13 mouse cellular contexts compared by ENCODE assay signal in the genomic region with DNA sequence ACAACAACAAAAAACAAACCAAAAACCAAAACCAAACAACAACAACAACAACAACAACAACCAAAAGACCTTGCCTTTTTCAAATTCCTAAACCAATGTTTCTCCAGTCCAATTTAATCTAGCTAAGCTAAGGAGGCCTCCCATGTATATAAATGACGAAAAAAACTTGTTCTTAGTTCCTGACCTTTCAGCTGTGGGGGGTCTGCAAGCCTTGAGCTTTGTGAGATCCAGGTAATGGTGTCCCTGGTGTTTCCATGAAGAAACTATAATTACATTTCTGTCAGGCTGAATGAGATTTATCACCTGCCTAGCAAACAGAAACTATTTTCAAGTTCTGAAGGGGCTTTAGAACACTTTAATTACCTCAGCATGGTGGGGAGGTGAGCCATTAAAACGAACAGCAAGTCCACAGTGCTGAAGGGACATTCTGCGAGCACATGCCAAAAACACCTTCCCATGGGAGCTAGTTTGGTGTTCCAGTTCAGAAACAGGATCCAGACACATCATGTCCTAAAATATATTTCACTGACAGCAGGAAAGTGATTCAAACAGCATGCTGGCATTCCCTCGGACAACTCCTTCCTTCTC. TPM values are rescaled to one million over a fixed set of nuclear protein-coding genes. Genes with fewer than 3 reads are reported as not detected.
DNase-seq lines count a peak whose midpoint lies in the region; ATAC-seq and TF ChIP-seq lines count a peak whose summit lies in the region.
"Had no signal": no experiment of that assay in that cellular context is flagged by ENCODE, and none has a peak within 500 bp of the region (broad histone marks: within the 10 kb centered on the region; RNA-seq: fewer than 3 reads in every experiment).

No protein-coding gene starts in this region.

- 0 out of 2 replicates have a peak overlapping the region, but pooled peaks have one; percentile 5 for H3K27ac ChIP-seq in heart, adult 2 months
- no peak overlapping the region for H3K27ac ChIP-seq in heart, embryonic 10.5 days
- peak overlapping the region; percentile 97 for H3K27ac ChIP-seq in limb, embryonic 11.5 days (replicated peaks; ENCODE audit: low read depth, low read length)

- H3K79me2 ChIP-seq in heart, adult 2 months (replicated peaks; ENCODE audit: control insufficient read depth, insufficient read depth, low read length): no peaks in the 10 kb centered on the region

- TF ChIP-seq CTCF in heart, adult 2 months (IDR thresholded peaks at IDR 0.05): no peak

- H3K4me2 ChIP-seq in limb, embryonic 11.5 days (ENCODE audit: low read depth, severe bottlenecking): no peak overlapping the region

- no peak overlapping the region for H3K4me3 ChIP-seq in heart, adult 2 months
- no peak overlapping the region for H3K4me3 ChIP-seq in heart, embryonic 10.5 days
- no peak overlapping the region for H3K4me3 ChIP-seq in limb, embryonic 11.5 days (ENCODE audit: low read depth, low read length)

- TF ChIP-seq POLR2A in heart, adult 2 months (IDR thresholded peaks at IDR 0.05; ENCODE audit: insufficient read depth, low read depth, low read length): no peak

- 35% methylated on average over 4 of the region's 4 CpGs for WGBS in heart, adult 2 months
- 55% methylated on average over 4 of the region's 4 CpGs for WGBS in heart, embryonic 10.5 days
- 3% methylated on average over 4 of the region's 4 CpGs for whole genome bisulfite sequencing in limb, embryonic 11.5 days

- no peaks in the 10 kb centered on the region for H3K27me3 ChIP-seq in heart, adult 2 months (ENCODE audit: control insufficient read depth, insufficient read depth, low read length)
- no peaks in the 10 kb centered on the region for H3K27me3 ChIP-seq in heart, embryonic 10.5 days (ENCODE audit: insufficient read depth, poor library complexity, severe bottlenecking)
- no peaks in the 10 kb centered on the region for H3K27me3 ChIP-seq in limb, embryonic 11.5 days (ENCODE audit: control insufficient read depth, insufficient read depth, low read length)

- peak; percentile 30 to 51 for DNase-seq in heart, adult 2 months
- no peak for DNase-seq in heart, embryonic 10.5 days (ENCODE audit: low spot score)
- DNase-seq in embryo, embryonic 11 days: peak; percentile 77
- peak; percentile 59 for DNase-seq in gastrocnemius, postnatal 14 days
- peak; percentile 79 for DNase-seq in limb, embryonic 11.5 days (ENCODE audit: low spot score)
- DNase-seq in right cerebral cortex, postnatal 36 days (ENCODE audit: low spot score in 2 of 2): no peak
- DNase-seq in left cerebral cortex, postnatal 10 days (ENCODE audit: extremely low spot score in 1 of 2, low spot score in 2 of 2): no peak
- no peak for DNase-seq in cerebellum, adult 11-12 months
- DNase-seq: adrenal gland, adult 2 months; liver; thymus, postnatal 36 days had no signal

- no peaks in the 10 kb centered on the region; the same call in 1 of the 2 replicates for H3K4me1 ChIP-seq in heart, adult 2 months (ENCODE audit: control insufficient read depth, insufficient read depth, low read length)
- no peaks in the 10 kb centered on the region for H3K4me1 ChIP-seq in heart, embryonic 10.5 days
- peaks cover 31% of the 10 kb centered on the region for H3K4me1 ChIP-seq in limb, embryonic 11.5 days (ENCODE audit: control insufficient read depth, insufficient read depth, low read length)

- no peak for TF ChIP-seq EP300 in heart, adult 2 months (IDR thresholded peaks at IDR 0.05; ENCODE audit: insufficient read depth, low read depth, low read length)

- no peaks in the 10 kb centered on the region for H3K36me3 ChIP-seq in heart, adult 2 months (ENCODE audit: control insufficient read depth, insufficient read depth, low read length)
- no peaks in the 10 kb centered on the region for H3K36me3 ChIP-seq in heart, embryonic 10.5 days
- no peaks in the 10 kb centered on the region for H3K36me3 ChIP-seq in limb, embryonic 11.5 days (ENCODE audit: control insufficient read depth, insufficient read depth, low read length)

- no peak overlapping the region for H3K9ac ChIP-seq in heart, adult 2 months (ENCODE audit: low read depth, low read length)
- no peak overlapping the region; the same call in 1 of the 2 replicates for H3K9ac ChIP-seq in limb, embryonic 11.5 days (ENCODE audit: low read length)

- intact Hi-C loops in heart, adult 2 months (cut with DNase I): no loop called here
- intact Hi-C loops in gastrocnemius, postnatal 14 days (cut with DNase I; ENCODE audit: low total_unique reads): no loop called here
- intact Hi-C loops in left cerebral cortex, postnatal 10 days (cut with DNase I): no loop called here

- no peaks in the 10 kb centered on the region for H3K9me3 ChIP-seq in heart, embryonic 10.5 days
- no peaks in the 10 kb centered on the region for H3K9me3 ChIP-seq in limb, embryonic 11.5 days (ENCODE audit: control insufficient read depth, low read length)

- peak; percentile 91 for ATAC-seq in limb, embryonic 11.5 days (ENCODE audit: insufficient number of reproducible peaks, low FRiP score, low TSS enrichment, low read depth)

RNA-seq across cellular contexts. Expression of a gene that starts 4.6 kb away (rescaled TPM):
- total RNA-seq in heart, adult 2 months (2021): not detected
- polyA plus RNA-seq in heart, adult 2 months (2012; rRNA removed): not detected in 2 replicates
- not detected in 2 replicates for polyA plus RNA-seq in heart, embryonic 10.5 days (2016; fragmentation: Nextera tagmentation; extraction: Ambion mirVana)
- total RNA-seq in gastrocnemius, postnatal 14 days (2021): not detected
- polyA plus RNA-seq in limb, embryonic 11.5 days (2014; fragmentation: Nextera tagmentation; extraction: Ambion mirVana): not detected in 2 replicates
- total RNA-seq in left cerebral cortex, postnatal 10 days (2021): not detected
- total RNA-seq: adrenal gland, adult 2 months; hematopoietic stem cell, adult 5-6 weeks; layer of hippocampus, adult 18-20 months had no signal
- polyA plus RNA-seq: adrenal gland, adult 2 months had no signal

RNA-seq across cellular contexts. Expression of a gene that starts 15.1 kb away (rescaled TPM):
- total RNA-seq in heart, adult 2 months (2021): 10 to 100 TPM; 11.3 to 11.5 TPM
- polyA plus RNA-seq in heart, adult 2 months (2012; rRNA removed): 11.6 and 19.7 TPM in 2 replicates
- 24.0 and 29.9 TPM in 2 replicates for polyA plus RNA-seq in heart, embryonic 10.5 days (2016; fragmentation: Nextera tagmentation; extraction: Ambion mirVana)
- total RNA-seq in gastrocnemius, postnatal 14 days (2021): 10 to 100 TPM; 17.2 to 19.4 TPM
- 46.6 and 49.8 TPM in 2 replicates for polyA plus RNA-seq in limb, embryonic 11.5 days (2014; fragmentation: Nextera tagmentation; extraction: Ambion mirVana)
- 10 to 100 TPM; 14.1 to 17.5 TPM for total RNA-seq in left cerebral cortex, postnatal 10 days (2021)

Comparison
In these comparisons a context has a peak if more than half of its experiments do, and no peak if none do; other contexts are left out.
1. DNase-seq: peak in heart, adult 2 months (2 of 2), embryo, embryonic 11 days (single experiment), gastrocnemius, postnatal 14 days (single experiment) and limb, embryonic 11.5 days (single experiment); none in heart, embryonic 10.5 days (single experiment), right cerebral cortex, postnatal 36 days (0 of 2), left cerebral cortex, postnatal 10 days (0 of 2) and cerebellum, adult 11-12 months (single experiment).